Mouse (Mus musculus) forebrain, embryonic 11.5 days (tissue): ENCODE measurements at regions not wholly inside any gene's neighbourhood (a gene's known extent, or its start where the extent isn't known, plus 50 kb on each side); places are given as distances from the start of the nearest gene placed in this dataset.

Source experiments
- ATAC-seq: fragments of 200-750 bp; cut with Nextera tagmentation; replicated peaks from 2 replicates; pipeline ENCODE4 v1.8.0; 2017; ENCODE audit warnings: moderate TSS enrichment; ENCODE audit not compliant: low FRiP score
- DNase-seq: peaks from one replicate; pipeline ENCODE4 v3.0.0-alpha.2; 2017; ENCODE audit warnings: low spot score
- H3K27ac ChIP-seq: fragments of 300-500 bp; sonication (generic); 2 replicates; pipeline ENCODE4 v1.5.1; 2014; ENCODE audit warnings: low read depth, low read length
- H3K27me3 ChIP-seq: fragments of 300-500 bp; sonication (generic); 2 replicates; pipeline ENCODE4 v1.6.1; 2014; ENCODE audit warnings: mild to moderate bottlenecking, low read length, mixed read lengths; ENCODE audit not compliant: control insufficient read depth, insufficient read depth
- H3K36me3 ChIP-seq: fragments of 300-500 bp; sonication (generic); 2 replicates; pipeline ENCODE4 v1.6.1; 2014; ENCODE audit warnings: mild to moderate bottlenecking, low read length, moderate library complexity, mixed read lengths; ENCODE audit not compliant: control insufficient read depth, insufficient read depth
- H3K4me1 ChIP-seq: fragments of 300-500 bp; sonication (generic); replicated peaks from 2 replicates; pipeline ENCODE4 v1.6.1; 2014; ENCODE audit warnings: low read length, mixed read lengths; ENCODE audit not compliant: control insufficient read depth, insufficient read depth
- H3K4me2 ChIP-seq: fragments of 300-500 bp; sonication (generic); 2 replicates; pipeline ENCODE4 v1.6.1; 2014; ENCODE audit warnings: low read depth, mild to moderate bottlenecking, low read length, moderate library complexity, mixed read lengths; ENCODE audit not compliant: severe bottlenecking
- H3K4me3 ChIP-seq: fragments of 300-500 bp; sonication (generic); 2 replicates; pipeline ENCODE4 v1.5.1; 2014; ENCODE audit warnings: low read depth, low read length
- H3K9ac ChIP-seq: fragments of 300-500 bp; sonication (generic); 2 replicates; pipeline ENCODE4 v1.6.1; 2014; ENCODE audit warnings: low read length
- H3K9me3 ChIP-seq: fragments of 300-500 bp; sonication (generic); 2 replicates; pipeline ENCODE4 v1.6.1; 2016; ENCODE audit warnings: low read length, mixed read lengths; ENCODE audit not compliant: control insufficient read depth
- WGBS: fragments of 180-500 bp; shearing (Covaris S2); extraction: QIAGEN DNeasy Blood & Tissue Kit; methylation state at CpG from one replicate; pipeline ENCODE4 v1.1.7; 2014; 5-methylcytosine and 5-hydroxymethylcytosine counted together

GRCm38 (mm10) chr3:41351091-41351685, 204.3 kb upstream of the Jade1 start:
- DNase-seq, result no peak
- no peak for ATAC-seq
- H3K4me1 ChIP-seq, result no peaks in the 10 kb centered on the region

GRCm38 (mm10) chr3:41350331-41350730, 205.2 kb upstream of the Jade1 start:
- H3K4me3 ChIP-seq, result no peak overlapping the region
- WGBS, result 84% methylated on average over 3 of the region's 3 CpGs
- ATAC-seq (no peak), DNase-seq (no peak)
- no peak overlapping the region for H3K4me2 ChIP-seq
- no peaks in the 10 kb centered on the region for H3K27me3 ChIP-seq
- H3K27ac ChIP-seq, result no peak overlapping the region
- H3K36me3 ChIP-seq, result no peaks in the 10 kb centered on the region
- H3K9ac ChIP-seq, result no peak overlapping the region
- H3K9me3 ChIP-seq, result no peaks in the 10 kb centered on the region
- H3K4me1 ChIP-seq, result no peaks in the 10 kb centered on the region

More at GRCm38 (mm10) chr3:41351091-41351685, 204.3 kb upstream of the Jade1 start:
- Histone ChIP-seq H3K27ac (no peak overlapping the region), H3K4me2 (no peak overlapping the region), H3K4me3 (no peak overlapping the region), H3K27me3 (no peaks in the 10 kb centered on the region), H3K9ac (no peak overlapping the region), H3K36me3 (no peaks in the 10 kb centered on the region), H3K9me3 (no peaks in the 10 kb centered on the region)
- 92% methylated on average over 8 of the region's 8 CpGs for WGBS

GRCm38 (mm10) chr3:41348795-41349194, 206.7 kb upstream of the Jade1 start:
- Histone ChIP-seq H3K27ac (no peak overlapping the region), H3K4me3 (no peak overlapping the region), H3K9me3 (no peaks in the 10 kb centered on the region), H3K27me3 (no peaks in the 10 kb centered on the region), H3K9ac (no peak overlapping the region), H3K4me2 (no peak overlapping the region), H3K36me3 (no peaks in the 10 kb centered on the region), H3K4me1 (no peaks in the 10 kb centered on the region)
- peak; percentile 57 for DNase-seq
- ATAC-seq, result no peak; the same call in 1 of the 2 replicates
- WGBS, result 87% methylated on average over 1 of the region's 1 CpGs

GRCm38 (mm10) chr3:41346863-41347262, 208.7 kb upstream of the Jade1 start:
- ATAC-seq, result no peak
- no peak overlapping the region for H3K9ac ChIP-seq
- no peaks in the 10 kb centered on the region for H3K27me3 ChIP-seq
- no peak overlapping the region for H3K4me3 ChIP-seq
- no peaks in the 10 kb centered on the region for H3K9me3 ChIP-seq
- 67% methylated on average over 5 of the region's 5 CpGs for WGBS
- DNase-seq, result no peak
- H3K4me1 ChIP-seq, result no peaks in the 10 kb centered on the region
- H3K36me3 ChIP-seq, result no peaks in the 10 kb centered on the region
- H3K4me2 ChIP-seq, result no peak overlapping the region
- no peak overlapping the region for H3K27ac ChIP-seq

- Histone ChIP-seq H3K27me3 (no peaks in the 10 kb centered on the region), H3K27ac (no peak overlapping the region), H3K36me3 (no peaks in the 10 kb centered on the region), H3K4me3 (no peak overlapping the region), H3K4me2 (no peak overlapping the region), H3K9ac (no peak overlapping the region), H3K9me3 (no peaks in the 10 kb centered on the region), H3K4me1 (no peaks in the 10 kb centered on the region)
- 88% methylated on average over 2 of the region's 2 CpGs for WGBS
- DNase-seq (no peak), ATAC-seq (no peak)
Observed at GRCm38 (mm10) chr3:41343431-41343830, 212.1 kb upstream of the Jade1 start.

- WGBS, result 80% methylated on average over 7 of the region's 7 CpGs
- no peak overlapping the region for H3K27ac ChIP-seq
- H3K4me2 ChIP-seq, result no peak overlapping the region
- no peak overlapping the region for H3K4me3 ChIP-seq
- H3K4me1 ChIP-seq, result no peaks in the 10 kb centered on the region
- no peak for DNase-seq
- H3K9ac ChIP-seq, result no peak overlapping the region
- no peaks in the 10 kb centered on the region for H3K36me3 ChIP-seq
- H3K27me3 ChIP-seq, result no peaks in the 10 kb centered on the region
- no peak for ATAC-seq
- no peaks in the 10 kb centered on the region for H3K9me3 ChIP-seq
Observed at GRCm38 (mm10) chr3:41332481-41332880, 223.1 kb upstream of the Jade1 start.

- no peak for DNase-seq
- 80% methylated on average over 5 of the region's 5 CpGs for WGBS
Observed at GRCm38 (mm10) chr3:41330356-41330755, 225.2 kb upstream of the Jade1 start.

GRCm38 (mm10) chr3:41328828-41329227, 226.7 kb upstream of the Jade1 start:
- H3K36me3 ChIP-seq, result no peaks in the 10 kb centered on the region
- no peaks in the 10 kb centered on the region for H3K4me1 ChIP-seq
- no peak overlapping the region for H3K4me3 ChIP-seq
- no peaks in the 10 kb centered on the region for H3K9me3 ChIP-seq
- no peaks in the 10 kb centered on the region for H3K27me3 ChIP-seq
- DNase-seq (no peak), ATAC-seq (no peak)
- no peak overlapping the region for H3K27ac ChIP-seq
- no peak overlapping the region for H3K4me2 ChIP-seq
- no peak overlapping the region for H3K9ac ChIP-seq
- WGBS, result 82% methylated on average over 1 of the region's 1 CpGs

More at GRCm38 (mm10) chr3:41330356-41330755, 225.2 kb upstream of the Jade1 start:
- Histone ChIP-seq H3K27me3 (no peaks in the 10 kb centered on the region), H3K9ac (no peak overlapping the region), H3K4me2 (no peak overlapping the region), H3K4me3 (no peak overlapping the region), H3K27ac (no peak overlapping the region), H3K9me3 (no peaks in the 10 kb centered on the region), H3K36me3 (no peaks in the 10 kb centered on the region), H3K4me1 (no peaks in the 10 kb centered on the region)
- ATAC-seq, result no peak
